Mouse (Mus musculus): ENCODE measurements at regions not wholly inside any gene's neighbourhood (a gene's known extent, or its start where the extent isn't known, plus 50 kb on each side); places are given as distances from the start of the nearest gene placed in this dataset.

- ATAC-seq (replicated peaks in 1 of 2; ENCODE audit: insufficient read depth in 1 of 2, low FRiP score in 2 of 2, low TSS enrichment in 1 of 2, low read depth in 1 of 2, poor library complexity in 2 of 2, severe bottlenecking in 2 of 2) = no peak
These were observed 76.7 kb downstream of the Trim29 start for GRCm38 (mm10) chr9:43387397-43387796.

- no peak for ATAC-seq (replicated peaks in 1 of 2; ENCODE audit: insufficient read depth in 1 of 2, low FRiP score in 2 of 2, low TSS enrichment in 1 of 2, low read depth in 1 of 2, poor library complexity in 2 of 2, severe bottlenecking in 2 of 2)
These were observed 78.9 kb downstream of the Trim29 start for GRCm38 (mm10) chr9:43389491-43390083.

- no peak for ATAC-seq (replicated peaks in 1 of 2; ENCODE audit: insufficient read depth in 1 of 2, low FRiP score in 2 of 2, low TSS enrichment in 1 of 2, low read depth in 1 of 2, poor library complexity in 2 of 2, severe bottlenecking in 2 of 2)
These were observed 81.9 kb downstream of the Trim29 start for GRCm38 (mm10) chr9:43392467-43393064.

GRCm38 (mm10) chr9:43394204-43394603, 83.6 kb downstream of the Trim29 start:
- ATAC-seq (replicated peaks in 1 of 2; ENCODE audit: insufficient read depth in 1 of 2, low FRiP score in 2 of 2, low TSS enrichment in 1 of 2, low read depth in 1 of 2, poor library complexity in 2 of 2, severe bottlenecking in 2 of 2) = no peak

- no peak for ATAC-seq (replicated peaks in 1 of 2; ENCODE audit: insufficient read depth in 1 of 2, low FRiP score in 2 of 2, low TSS enrichment in 1 of 2, low read depth in 1 of 2, poor library complexity in 2 of 2, severe bottlenecking in 2 of 2)
These were observed 84.6 kb downstream of the Trim29 start for GRCm38 (mm10) chr9:43395209-43395608.

- ATAC-seq (replicated peaks in 1 of 2; ENCODE audit: insufficient read depth in 1 of 2, low FRiP score in 2 of 2, low TSS enrichment in 1 of 2, low read depth in 1 of 2, poor library complexity in 2 of 2, severe bottlenecking in 2 of 2) = no peak
These were observed 85.9 kb downstream of the Trim29 start for GRCm38 (mm10) chr9:43396566-43396965.

- no peak for ATAC-seq (replicated peaks in 1 of 2; ENCODE audit: insufficient read depth in 1 of 2, low FRiP score in 2 of 2, low TSS enrichment in 1 of 2, low read depth in 1 of 2, poor library complexity in 2 of 2, severe bottlenecking in 2 of 2)
These were observed 97.8 kb downstream of the Trim29 start for GRCm38 (mm10) chr9:43408493-43408892.

GRCm38 (mm10) chr9:43412473-43412872, 101.8 kb downstream of the Trim29 start:
- ATAC-seq (replicated peaks in 1 of 2; ENCODE audit: insufficient read depth in 1 of 2, low FRiP score in 2 of 2, low TSS enrichment in 1 of 2, low read depth in 1 of 2, poor library complexity in 2 of 2, severe bottlenecking in 2 of 2) = no peak

- ATAC-seq (replicated peaks in 1 of 2; ENCODE audit: insufficient read depth in 1 of 2, low FRiP score in 2 of 2, low TSS enrichment in 1 of 2, low read depth in 1 of 2, poor library complexity in 2 of 2, severe bottlenecking in 2 of 2) = no peak
These were observed 109.5 kb downstream of the Trim29 start for GRCm38 (mm10) chr9:43419993-43420715.

- ATAC-seq (replicated peaks in 1 of 2; ENCODE audit: insufficient read depth in 1 of 2, low FRiP score in 2 of 2, low TSS enrichment in 1 of 2, low read depth in 1 of 2, poor library complexity in 2 of 2, severe bottlenecking in 2 of 2) = no peak
These were observed 116.4 kb downstream of the Trim29 start for GRCm38 (mm10) chr9:43427007-43427406.

GRCm38 (mm10) chr9:43433953-43434352, 123.3 kb downstream of the Trim29 start:
- ATAC-seq (replicated peaks in 1 of 2; ENCODE audit: insufficient read depth in 1 of 2, low FRiP score in 2 of 2, low TSS enrichment in 1 of 2, low read depth in 1 of 2, poor library complexity in 2 of 2, severe bottlenecking in 2 of 2) = no peak

GRCm38 (mm10) chr9:43438476-43438875, 127.8 kb downstream of the Trim29 start:
- ATAC-seq (replicated peaks in 1 of 2; ENCODE audit: insufficient read depth in 1 of 2, low FRiP score in 2 of 2, low TSS enrichment in 1 of 2, low read depth in 1 of 2, poor library complexity in 2 of 2, severe bottlenecking in 2 of 2) = no peak

GRCm38 (mm10) chr9:43440959-43441510, 130.4 kb downstream of the Trim29 start:
- no peak for ATAC-seq (replicated peaks in 1 of 2; ENCODE audit: insufficient read depth in 1 of 2, low FRiP score in 2 of 2, low TSS enrichment in 1 of 2, low read depth in 1 of 2, poor library complexity in 2 of 2, severe bottlenecking in 2 of 2)

GRCm38 (mm10) chr9:43445491-43445890, 134.8 kb downstream of the Trim29 start:
- ATAC-seq (replicated peaks in 1 of 2; ENCODE audit: insufficient read depth in 1 of 2, low FRiP score in 2 of 2, low TSS enrichment in 1 of 2, low read depth in 1 of 2, poor library complexity in 2 of 2, severe bottlenecking in 2 of 2) = no peak

- ATAC-seq (replicated peaks in 1 of 2; ENCODE audit: insufficient read depth in 1 of 2, low FRiP score in 2 of 2, low TSS enrichment in 1 of 2, low read depth in 1 of 2, poor library complexity in 2 of 2, severe bottlenecking in 2 of 2) = no peak
These were observed 136.7 kb downstream of the Trim29 start for GRCm38 (mm10) chr9:43447372-43447771.

- no peak for ATAC-seq (replicated peaks in 1 of 2; ENCODE audit: insufficient read depth in 1 of 2, low FRiP score in 2 of 2, low TSS enrichment in 1 of 2, low read depth in 1 of 2, poor library complexity in 2 of 2, severe bottlenecking in 2 of 2)
These were observed 138.3 kb downstream of the Trim29 start for GRCm38 (mm10) chr9:43448981-43449380.

- ATAC-seq (replicated peaks in 1 of 2; ENCODE audit: insufficient read depth in 1 of 2, low FRiP score in 2 of 2, low TSS enrichment in 1 of 2, low read depth in 1 of 2, poor library complexity in 2 of 2, severe bottlenecking in 2 of 2) = no peak
These were observed 143.4 kb downstream of the Trim29 start for GRCm38 (mm10) chr9:43453953-43454582.

- no peak for ATAC-seq (replicated peaks in 1 of 2; ENCODE audit: insufficient read depth in 1 of 2, low FRiP score in 2 of 2, low TSS enrichment in 1 of 2, low read depth in 1 of 2, poor library complexity in 2 of 2, severe bottlenecking in 2 of 2)
These were observed 147.1 kb downstream of the Trim29 start for GRCm38 (mm10) chr9:43457736-43458135.
